Mouse (Mus musculus) liver, adult 2 months (tissue): ENCODE results near the gene Arl2.

Source experiments
- CTCF ChIP-seq: fragments of 200-500 bp; IDR thresholded peaks from 2 replicates; pipeline ENCODE4 v1.5.1; 2011; ENCODE audit warnings: low read depth, low read length, control low read depth
- POLR2A ChIP-seq: fragments of 200-500 bp; IDR thresholded peaks from 2 replicates; pipeline ENCODE4 v1.6.1; 2011; ENCODE audit warnings: low read length, control low read depth; ENCODE audit not compliant: insufficient read depth; ENCODE audit errors: extremely low read depth

- TF ChIP-seq CTCF, result no peak
- TF ChIP-seq POLR2A, result no peak
These were observed 36.9 kb downstream of the Arl2 start for GRCm38 (mm10) chr19:6104476-6104875.
